Mouse (Mus musculus): Measurements from ENCODE around the gene Ttc13. TPM values are rescaled to one million over a fixed set of nuclear protein-coding genes. Genes with fewer than 3 reads are reported as not detected.

Ttc13 gene
- polyA plus RNA-seq (2012; rRNA removed) = 9.4 and 11.8 TPM in 2 replicates

DNA sequence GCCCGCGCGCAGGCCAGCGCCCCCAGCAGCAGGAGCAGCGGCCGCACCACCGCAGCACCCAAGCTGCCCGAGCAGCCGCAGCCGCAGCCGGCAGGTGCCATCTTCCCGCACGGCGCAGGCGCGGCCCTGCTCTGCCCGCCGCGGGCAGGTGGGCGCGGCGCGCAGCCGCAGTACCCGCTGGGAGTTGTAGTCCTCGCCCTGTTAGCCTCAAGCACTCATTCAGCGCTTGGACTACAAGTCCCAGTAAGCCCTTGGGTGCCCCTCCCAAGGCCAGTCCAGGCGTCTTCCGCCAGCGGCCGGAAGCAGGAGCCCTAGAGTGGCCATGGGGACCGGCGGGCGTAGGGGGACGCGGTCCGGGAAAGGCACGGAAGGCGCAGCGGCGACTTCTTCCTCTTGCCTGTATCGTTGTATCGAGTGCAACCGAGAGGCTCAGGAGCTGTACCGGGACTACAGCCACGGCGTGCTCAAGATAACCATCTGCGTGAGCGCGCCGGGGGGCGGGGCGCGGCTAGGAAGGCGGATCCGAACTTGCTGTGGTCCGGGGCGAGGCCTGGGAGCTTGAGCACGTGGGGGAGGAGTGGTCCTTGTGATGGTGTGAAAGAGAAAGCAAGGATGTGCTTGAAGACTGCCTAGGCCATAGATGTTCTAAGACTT is at the start of gene Ttc13, which contains the start of gene Arv1:
Gene Ttc13, minus strand, starts transcription at position 122 of the 654 bp plus-strand sequence.
Gene Arv1, plus strand, starts transcription at position 278 of the 654 bp plus-strand sequence.
- peak; percentile 98 for DNase-seq
- Histone ChIP-seq H3K27me3 (replicated peaks; ENCODE audit: control insufficient read depth, insufficient read depth, low read length) (no peaks in the 10 kb centered on the region), H3K36me3 (ENCODE audit: control insufficient read depth, insufficient read depth, low read length) (no peaks in the 10 kb centered on the region), H3K4me1 (ENCODE audit: control insufficient read depth, insufficient read depth, low read length) (peaks cover 16% of the 10 kb centered on the region), H3K4me3 (ENCODE audit: insufficient read depth, low read depth, low read length) (peak within 1 kb of the TSS; percentile 77), H3K27ac (ENCODE audit: insufficient read depth, low read depth, low read length) (peak within 1 kb of the TSS; percentile 52; the same call in 1 of the 2 replicates)
- TF ChIP-seq CTCF (conservative IDR thresholded peaks at IDR 0.05; ENCODE audit: insufficient read depth, insufficient read length, low read depth, low read length) (no peak), POLR2A (IDR thresholded peaks at IDR 0.05; ENCODE audit: low read depth, low read length) (no peak)
- WGBS = under 1% methylated on average over 59 of the region's 59 CpGs

DNA sequence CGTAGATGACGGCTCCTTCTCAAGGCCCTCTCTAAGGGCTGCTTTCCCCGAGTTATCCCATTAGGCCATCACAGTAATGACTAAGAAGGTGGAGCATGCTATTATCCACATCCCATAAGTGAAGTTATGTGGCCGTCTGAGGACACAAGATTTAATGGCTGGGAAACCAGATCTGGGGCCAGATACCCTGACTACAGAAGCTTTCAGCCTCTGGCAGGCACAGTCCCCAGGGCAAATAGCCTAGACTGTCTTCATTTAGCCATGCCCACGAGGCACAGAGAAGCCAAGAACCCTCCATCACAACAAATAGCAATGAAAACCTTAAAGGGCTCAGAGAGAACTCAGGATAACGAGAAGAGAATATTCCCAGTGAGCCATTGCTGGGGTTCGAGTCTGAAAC is 41.3 kb upstream of the Ttc13 start:
- WGBS = 67% methylated on average over 7 of the region's 7 CpGs
- Histone ChIP-seq H3K4me3 (ENCODE audit: insufficient read depth, low read depth, low read length) (no peak overlapping the region), H3K27me3 (replicated peaks; ENCODE audit: control insufficient read depth, insufficient read depth, low read length) (no peaks in the 10 kb centered on the region), H3K4me1 (ENCODE audit: control insufficient read depth, insufficient read depth, low read length) (no peaks in the 10 kb centered on the region), H3K36me3 (ENCODE audit: control insufficient read depth, insufficient read depth, low read length) (no peaks in the 10 kb centered on the region), H3K27ac (ENCODE audit: insufficient read depth, low read depth, low read length) (no peak overlapping the region)
- TF ChIP-seq POLR2A (IDR thresholded peaks at IDR 0.05; ENCODE audit: low read depth, low read length) (no peak), CTCF (conservative IDR thresholded peaks at IDR 0.05; ENCODE audit: insufficient read depth, insufficient read length, low read depth, low read length) (no peak)
- no peak for DNase-seq

DNA sequence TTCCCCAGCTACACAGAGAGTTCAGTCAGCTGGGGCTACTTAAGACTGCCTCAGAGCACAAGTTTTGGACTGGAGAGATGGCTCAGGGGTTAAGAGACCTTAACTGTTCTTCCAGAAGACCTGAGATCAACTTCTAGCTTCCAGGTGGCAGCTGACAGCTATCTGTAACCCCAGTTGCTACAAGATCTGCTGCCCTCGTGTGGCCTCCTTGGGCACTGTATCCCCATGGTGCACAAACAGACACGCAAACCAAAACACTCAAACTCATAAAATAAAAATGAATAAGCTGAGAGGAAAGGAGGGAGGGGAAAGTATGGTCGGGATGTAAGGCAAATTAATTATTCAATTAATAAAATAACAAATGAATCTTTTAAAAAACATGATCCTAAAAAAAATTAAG is 36.8 kb upstream of the Ttc13 start:
- Histone ChIP-seq H3K27ac (ENCODE audit: insufficient read depth, low read depth, low read length) (no peak overlapping the region), H3K27me3 (replicated peaks; ENCODE audit: control insufficient read depth, insufficient read depth, low read length) (no peaks in the 10 kb centered on the region), H3K36me3 (ENCODE audit: control insufficient read depth, insufficient read depth, low read length) (no peaks in the 10 kb centered on the region), H3K4me3 (ENCODE audit: insufficient read depth, low read depth, low read length) (no peak overlapping the region), H3K4me1 (ENCODE audit: control insufficient read depth, insufficient read depth, low read length) (no peaks in the 10 kb centered on the region; the same call in 1 of the 2 replicates)
- WGBS = 37% methylated on average over 3 of the region's 3 CpGs
- TF ChIP-seq POLR2A (IDR thresholded peaks at IDR 0.05; ENCODE audit: low read depth, low read length) (no peak), CTCF (conservative IDR thresholded peaks at IDR 0.05; ENCODE audit: insufficient read depth, insufficient read length, low read depth, low read length) (peak; percentile 80)
- DNase-seq = peak; percentile 31

DNA sequence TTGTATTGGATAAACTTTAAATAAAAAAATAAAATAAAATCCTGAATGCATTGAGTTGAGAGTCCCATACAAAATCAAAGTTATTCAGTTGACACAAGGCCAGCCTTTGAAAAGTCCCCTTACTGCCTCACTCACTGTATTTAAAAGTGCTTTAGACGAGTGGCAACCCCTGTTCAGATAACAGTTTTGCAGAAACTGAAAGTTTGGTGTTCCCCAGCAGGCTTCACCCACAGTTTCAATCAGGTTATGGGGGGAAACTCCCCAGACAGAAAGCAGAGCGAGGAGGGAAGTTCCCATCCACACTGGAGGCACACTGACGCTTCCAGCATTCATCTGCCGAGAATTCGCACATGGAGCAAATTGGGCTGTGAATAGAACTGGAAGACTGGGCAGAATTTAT is 34.8 kb upstream of the Ttc13 start:
- 83% methylated on average over 5 of the region's 5 CpGs for WGBS
- H3K4me3 ChIP-seq (ENCODE audit: insufficient read depth, low read depth, low read length) = no peak overlapping the region
- DNase-seq = no peak

DNA sequence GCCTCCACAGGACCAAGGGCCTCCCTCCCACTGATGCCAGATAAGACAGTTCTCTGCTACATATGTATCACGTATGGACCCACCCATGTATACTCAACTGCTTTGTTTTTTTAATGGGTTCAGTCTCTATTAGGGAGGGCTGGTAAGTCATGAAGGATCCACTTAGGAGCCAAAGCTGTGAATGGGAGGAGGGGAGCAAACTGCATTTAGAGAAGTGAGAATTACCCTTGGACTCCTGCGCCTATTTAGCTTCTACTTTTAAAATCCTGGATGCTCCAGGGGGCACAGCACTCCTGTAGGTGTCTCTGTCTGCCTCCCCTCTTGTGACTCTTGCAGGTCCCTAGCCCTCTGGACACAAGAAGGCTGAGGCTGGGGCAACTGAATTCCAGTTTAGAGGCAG is 34.4 kb upstream of the Ttc13 start:
- TF ChIP-seq POLR2A (IDR thresholded peaks at IDR 0.05; ENCODE audit: low read depth, low read length) (no peak), CTCF (conservative IDR thresholded peaks at IDR 0.05; ENCODE audit: insufficient read depth, insufficient read length, low read depth, low read length) (no peak)
- 80% methylated on average over 2 of the region's 2 CpGs for WGBS
- H3K27me3 ChIP-seq (replicated peaks; ENCODE audit: control insufficient read depth, insufficient read depth, low read length) = no peaks in the 10 kb centered on the region
- no peak overlapping the region for H3K27ac ChIP-seq (ENCODE audit: insufficient read depth, low read depth, low read length)
- DNase-seq = no peak
- no peaks in the 10 kb centered on the region for H3K36me3 ChIP-seq (ENCODE audit: control insufficient read depth, insufficient read depth, low read length)
- no peaks in the 10 kb centered on the region; the same call in 1 of the 2 replicates for H3K4me1 ChIP-seq (ENCODE audit: control insufficient read depth, insufficient read depth, low read length)
- H3K4me3 ChIP-seq (ENCODE audit: insufficient read depth, low read depth, low read length) = no peak overlapping the region

More for the DNA sequence above, 34.8 kb upstream of the Ttc13 start:
- H3K36me3 ChIP-seq (ENCODE audit: control insufficient read depth, insufficient read depth, low read length) = no peaks in the 10 kb centered on the region
- no peaks in the 10 kb centered on the region for H3K27me3 ChIP-seq (replicated peaks; ENCODE audit: control insufficient read depth, insufficient read depth, low read length)
- no peaks in the 10 kb centered on the region; the same call in 1 of the 2 replicates for H3K4me1 ChIP-seq (ENCODE audit: control insufficient read depth, insufficient read depth, low read length)
- TF ChIP-seq POLR2A (IDR thresholded peaks at IDR 0.05; ENCODE audit: low read depth, low read length) = no peak
- H3K27ac ChIP-seq (ENCODE audit: insufficient read depth, low read depth, low read length) = no peak overlapping the region

DNA sequence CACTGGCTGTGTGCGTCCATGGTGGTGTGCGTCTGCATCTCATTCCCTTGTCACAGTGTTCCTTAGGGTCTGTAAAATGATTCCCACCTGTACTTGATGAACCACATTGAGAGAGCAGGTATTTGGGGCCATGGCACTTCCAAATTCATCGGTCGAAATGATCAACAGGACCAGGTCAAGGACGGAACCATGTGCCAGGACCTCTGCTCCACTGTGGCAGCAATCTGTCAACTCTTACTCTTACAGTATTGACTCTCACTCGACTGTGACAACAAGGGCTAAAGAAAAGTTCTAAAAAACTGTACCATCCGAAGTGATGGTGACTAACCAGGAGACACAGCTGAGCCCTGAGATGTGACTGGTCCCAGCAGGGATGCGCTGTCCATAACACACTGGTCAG is 33.7 kb upstream of the Ttc13 start:
- no peak overlapping the region for H3K4me3 ChIP-seq (ENCODE audit: insufficient read depth, low read depth, low read length)
- H3K27ac ChIP-seq (ENCODE audit: insufficient read depth, low read depth, low read length) = no peak overlapping the region
- no peaks in the 10 kb centered on the region for H3K36me3 ChIP-seq (ENCODE audit: control insufficient read depth, insufficient read depth, low read length)
- WGBS = 83% methylated on average over 8 of the region's 8 CpGs
- no peaks in the 10 kb centered on the region; the same call in 1 of the 2 replicates for H3K4me1 ChIP-seq (ENCODE audit: control insufficient read depth, insufficient read depth, low read length)
- TF ChIP-seq CTCF (conservative IDR thresholded peaks at IDR 0.05; ENCODE audit: insufficient read depth, insufficient read length, low read depth, low read length) = no peak
- TF ChIP-seq POLR2A (IDR thresholded peaks at IDR 0.05; ENCODE audit: low read depth, low read length) = no peak
- no peak for DNase-seq
- H3K27me3 ChIP-seq (replicated peaks; ENCODE audit: control insufficient read depth, insufficient read depth, low read length) = no peaks in the 10 kb centered on the region

DNA sequence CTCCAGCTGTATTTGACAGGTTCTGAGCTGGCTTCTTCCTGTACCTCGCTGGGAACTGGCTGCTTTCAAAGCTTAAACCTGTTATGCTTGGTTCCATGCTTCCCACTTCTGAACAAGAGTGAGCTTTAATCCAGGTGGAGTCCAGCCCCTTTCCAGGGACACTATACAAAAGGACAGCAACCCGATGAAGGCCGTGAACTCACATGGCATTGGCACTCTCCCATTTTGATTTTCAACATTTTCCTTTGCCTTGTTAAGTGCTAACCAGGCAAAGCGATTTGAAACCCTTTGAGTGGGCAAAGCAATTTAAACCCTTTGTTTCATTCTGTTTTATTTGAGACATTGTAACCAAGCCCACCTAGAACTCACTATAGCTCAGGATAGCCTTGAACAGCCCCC is 33.0 kb upstream of the Ttc13 start:
- Histone ChIP-seq H3K36me3 (ENCODE audit: control insufficient read depth, insufficient read depth, low read length) (no peaks in the 10 kb centered on the region), H3K27ac (ENCODE audit: insufficient read depth, low read depth, low read length) (no peak overlapping the region; the same call in 1 of the 2 replicates), H3K4me1 (ENCODE audit: control insufficient read depth, insufficient read depth, low read length) (no peaks in the 10 kb centered on the region; the same call in 1 of the 2 replicates), H3K27me3 (replicated peaks; ENCODE audit: control insufficient read depth, insufficient read depth, low read length) (no peaks in the 10 kb centered on the region), H3K4me3 (ENCODE audit: insufficient read depth, low read depth, low read length) (no peak overlapping the region)
- TF ChIP-seq CTCF (conservative IDR thresholded peaks at IDR 0.05; ENCODE audit: insufficient read depth, insufficient read length, low read depth, low read length) = no peak
- no peak for TF ChIP-seq POLR2A (IDR thresholded peaks at IDR 0.05; ENCODE audit: low read depth, low read length)
- 50% methylated on average over 4 of the region's 4 CpGs for WGBS
- DNase-seq = peak; percentile 14

Measured in kidney, adult 2 months (tissue).